In the genomic region with DNA sequence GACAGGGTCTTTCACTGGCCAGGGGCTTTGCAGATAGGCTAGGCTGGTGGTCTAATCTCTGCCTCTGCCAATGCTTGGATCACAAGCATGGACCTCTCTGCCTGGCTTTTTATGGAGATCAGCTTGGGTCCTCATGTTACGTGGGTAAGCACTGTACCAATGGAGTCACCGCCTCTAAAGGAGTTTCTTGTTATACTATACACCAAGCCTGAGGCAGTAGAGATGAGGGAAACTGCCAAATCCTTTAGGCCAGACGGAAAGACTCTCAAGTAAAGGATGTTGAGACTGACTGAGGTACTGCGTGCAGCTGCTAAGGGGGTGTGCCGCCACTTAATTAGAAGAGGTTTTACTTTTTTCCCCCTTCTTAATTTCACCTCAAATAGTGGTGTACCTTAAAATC, we compare ENCODE assay signal across 30 mouse cellular contexts. TPM values are rescaled to one million over a fixed set of nuclear protein-coding genes. Genes with fewer than 3 reads are reported as not detected.
DNase-seq lines count a peak whose midpoint lies in the region; ATAC-seq and TF ChIP-seq lines count a peak whose summit lies in the region.
"Had no signal": no experiment of that assay in that cellular context is flagged by ENCODE, and none has a peak within 500 bp of the region (broad histone marks: within the 10 kb centered on the region; RNA-seq: fewer than 3 reads in every experiment).

No protein-coding gene starts in this region.

- intact Hi-C loops in heart, postnatal 25 days (cut with DNase I): no loop called here

- DNase-seq in limb, embryonic 10.5 days (ENCODE audit: low spot score): no peak
- peak; percentile 41 for DNase-seq in brain, embryonic 14.5 days (ENCODE audit: low read depth)
- DNase-seq in embryonic facial prominence, embryonic 14.5 days (ENCODE audit: low spot score): peak; percentile 54
- DNase-seq in limb, embryonic 14.5 days (ENCODE audit: low spot score): peak; percentile 40
- no peak for DNase-seq in thymus, postnatal 14 days
- no peak for DNase-seq in heart, postnatal 25 days (ENCODE audit: low spot score)
- no peak for DNase-seq in kidney, adult 9 months
- DNase-seq: adrenal gland, adult 2 months; adrenal gland, postnatal 14 days; cerebellum, adult 11-12 months; cerebellum, adult 8-10 months; cerebellum, postnatal 10 days; cerebellum, postnatal 36 days; embryo, embryonic 11 days; forebrain, postnatal 0 days; gastrocnemius, postnatal 10 days; gastrocnemius, postnatal 36 days; heart, adult 2 months; heart, postnatal 14 days had no signal

- 30% methylated on average over 5 of the region's 5 CpGs for WGBS in limb, embryonic 12.5 days
- 71% methylated on average over 5 of the region's 5 CpGs for WGBS in limb, embryonic 10.5 days
- WGBS in embryonic facial prominence, embryonic 14.5 days: 39% methylated on average over 5 of the region's 5 CpGs
- 21% methylated on average over 5 of the region's 5 CpGs for WGBS in limb, embryonic 14.5 days

- TF ChIP-seq CTCF in brain, embryonic 14.5 days (IDR thresholded peaks at IDR 0.05; ENCODE audit: borderline replicate concordance, extremely low read depth, insufficient read depth, insufficient read length): no peak

- peak; percentile 52; the same call in 1 of the 2 replicates for ATAC-seq in limb, embryonic 12.5 days (ENCODE audit: insufficient number of reproducible peaks, insufficient read depth, low FRiP score, low TSS enrichment, low read depth)
- ATAC-seq in embryonic facial prominence, embryonic 14.5 days (ENCODE audit: low read depth): peak; percentile 37
- 0 out of 2 replicates have a peak, but pooled peaks have one; percentile 55 for ATAC-seq in limb, embryonic 14.5 days (ENCODE audit: low FRiP score, low read depth)
- ATAC-seq: CD4-positive, CD25-positive, alpha-beta regulatory T cell, adult 4 months; forebrain, postnatal 0 days had no signal

- H3K27me3 ChIP-seq in limb, embryonic 12.5 days: peaks cover 8% of the 10 kb centered on the region
- H3K27me3 ChIP-seq in limb, embryonic 10.5 days (ENCODE audit: low read depth, poor library complexity, severe bottlenecking): no peaks in the 10 kb centered on the region
- H3K27me3 ChIP-seq in embryonic facial prominence, embryonic 14.5 days (replicated peaks; ENCODE audit: control insufficient read depth, insufficient read depth, low read length): 0 out of 2 replicates have a peak, but pooled peaks cover 4% of the 10 kb centered on the region
- no peaks in the 10 kb centered on the region for H3K27me3 ChIP-seq in limb, embryonic 14.5 days (ENCODE audit: control insufficient read depth, insufficient read depth, low read length)
- H3K27me3 ChIP-seq: hindbrain, embryonic 12.5 days; hindbrain, embryonic 15.5 days had no signal

- no peak overlapping the region for H3K4me3 ChIP-seq in limb, embryonic 12.5 days (replicated peaks)
- no peak overlapping the region for H3K4me3 ChIP-seq in limb, embryonic 10.5 days
- no peak overlapping the region for H3K4me3 ChIP-seq in embryonic facial prominence, embryonic 14.5 days (ENCODE audit: low read depth, low read length)
- no peak overlapping the region for H3K4me3 ChIP-seq in limb, embryonic 14.5 days (replicated peaks; ENCODE audit: low read length)
- H3K4me3 ChIP-seq: erythroblast, embryonic 14.5 days; forebrain, embryonic 12.5 days; heart, adult 2 months; heart, embryonic 10.5 days; heart, embryonic 13.5 days; hindbrain, embryonic 12.5 days; hindbrain, embryonic 15.5 days had no signal

- H3K27ac ChIP-seq in limb, embryonic 12.5 days: no peak overlapping the region
- H3K27ac ChIP-seq in limb, embryonic 10.5 days: no peak overlapping the region
- H3K27ac ChIP-seq in embryonic facial prominence, embryonic 14.5 days (replicated peaks; ENCODE audit: low read depth, low read length): no peak overlapping the region
- H3K27ac ChIP-seq in limb, embryonic 14.5 days (replicated peaks; ENCODE audit: low read depth, low read length): no peak overlapping the region
- H3K27ac ChIP-seq: forebrain, embryonic 12.5 days; heart, adult 2 months; heart, embryonic 10.5 days; heart, embryonic 13.5 days; hindbrain, embryonic 12.5 days had no signal

- no peak for TF ChIP-seq POLR2A in brain, embryonic 14.5 days (IDR thresholded peaks at IDR 0.05; ENCODE audit: borderline replicate concordance, extremely low read depth, insufficient read depth, insufficient read length, poor library complexity, severe bottlenecking)
- TF ChIP-seq POLR2A in limb, embryonic 14.5 days (IDR thresholded peaks at IDR 0.05; ENCODE audit: borderline replicate concordance, extremely low read depth, insufficient read depth, insufficient read length): no peak

- H3K9me3 ChIP-seq in limb, embryonic 12.5 days: no peaks in the 10 kb centered on the region
- H3K9me3 ChIP-seq in limb, embryonic 10.5 days (replicated peaks): no peaks in the 10 kb centered on the region
- no peaks in the 10 kb centered on the region for H3K9me3 ChIP-seq in embryonic facial prominence, embryonic 14.5 days (ENCODE audit: control insufficient read depth, low read length)
- H3K9me3 ChIP-seq in limb, embryonic 14.5 days (ENCODE audit: control insufficient read depth, low read length): no peaks in the 10 kb centered on the region
- H3K9me3 ChIP-seq: forebrain, embryonic 12.5 days; heart, embryonic 10.5 days; hindbrain, embryonic 12.5 days; hindbrain, embryonic 15.5 days had no signal

- no peak overlapping the region for H3K9ac ChIP-seq in limb, embryonic 12.5 days (replicated peaks)
- no peak overlapping the region for H3K9ac ChIP-seq in embryonic facial prominence, embryonic 14.5 days (ENCODE audit: low read depth, low read length)
- no peak overlapping the region for H3K9ac ChIP-seq in limb, embryonic 14.5 days (ENCODE audit: low read depth, low read length, severe bottlenecking)
- H3K9ac ChIP-seq: forebrain, embryonic 12.5 days; forebrain, postnatal 0 days; heart, embryonic 13.5 days; hindbrain, embryonic 12.5 days; hindbrain, embryonic 15.5 days had no signal

- no peak overlapping the region for H3K4me2 ChIP-seq in limb, embryonic 12.5 days
- H3K4me2 ChIP-seq in embryonic facial prominence, embryonic 14.5 days (ENCODE audit: low read depth, low read length): no peak overlapping the region
- no peak overlapping the region for H3K4me2 ChIP-seq in limb, embryonic 14.5 days (replicated peaks; ENCODE audit: low read depth, low read length, severe bottlenecking)
- H3K4me2 ChIP-seq: forebrain, embryonic 12.5 days; heart, embryonic 13.5 days; hindbrain, embryonic 12.5 days; hindbrain, embryonic 15.5 days had no signal

- no peaks in the 10 kb centered on the region for H3K36me3 ChIP-seq in limb, embryonic 12.5 days
- H3K36me3 ChIP-seq in limb, embryonic 10.5 days: no peaks in the 10 kb centered on the region
- H3K36me3 ChIP-seq in embryonic facial prominence, embryonic 14.5 days (ENCODE audit: control insufficient read depth, insufficient read depth, low read length): no peaks in the 10 kb centered on the region
- H3K36me3 ChIP-seq in limb, embryonic 14.5 days (ENCODE audit: control insufficient read depth, insufficient read depth, low read length): no peaks in the 10 kb centered on the region
- H3K36me3 ChIP-seq: forebrain, embryonic 12.5 days; heart, embryonic 10.5 days; heart, embryonic 13.5 days; hindbrain, embryonic 12.5 days; hindbrain, embryonic 15.5 days had no signal

- H3K4me1 ChIP-seq in limb, embryonic 12.5 days (replicated peaks): peaks cover 21% of the 10 kb centered on the region
- H3K4me1 ChIP-seq in limb, embryonic 10.5 days: peaks cover 15% of the 10 kb centered on the region
- 0 out of 2 replicates have a peak, but pooled peaks cover 5% of the 10 kb centered on the region for H3K4me1 ChIP-seq in embryonic facial prominence, embryonic 14.5 days (ENCODE audit: control insufficient read depth, insufficient read depth, low read length)
- peaks cover 4% of the 10 kb centered on the region; the same call in 1 of the 2 replicates for H3K4me1 ChIP-seq in limb, embryonic 14.5 days (ENCODE audit: control insufficient read depth, insufficient read depth, low read length)
- H3K4me1 ChIP-seq: heart, embryonic 13.5 days had no signal

RNA-seq across cellular contexts. Expression of gene Hspb8, which starts 43.8 kb away (rescaled TPM):
- polyA plus RNA-seq in limb, embryonic 12.5 days (2016; fragmentation: Nextera tagmentation; extraction: Ambion mirVana): 12.0 TPM in 2 replicates
- 8.8 and 9.7 TPM in 2 replicates for polyA plus RNA-seq in limb, embryonic 10.5 days (2016; fragmentation: Nextera tagmentation; extraction: Ambion mirVana)
- polyA plus RNA-seq in brain, embryonic 14.5 days (2012; rRNA removed): 7.3 and 7.8 TPM in 2 replicates
- polyA plus RNA-seq in embryonic facial prominence, embryonic 14.5 days (2014; fragmentation: Nextera tagmentation; extraction: Ambion mirVana): 18.4 and 27.3 TPM in 2 replicates
- polyA plus RNA-seq in limb, embryonic 14.5 days (2012; rRNA removed): 25.3 and 25.6 TPM in 2 replicates
- 16.0 and 19.7 TPM in 2 replicates for polyA plus RNA-seq in limb, embryonic 14.5 days (2014; fragmentation: Nextera tagmentation; extraction: Ambion mirVana)
- total RNA-seq in heart, postnatal 25 days (2021): 100 to 1,000 TPM; 344 to 368 TPM
- total RNA-seq: granulocyte monocyte progenitor cell, adult 5-6 weeks; hematopoietic stem cell, adult 5-6 weeks; MEL had no signal
- polyA plus RNA-seq: CD4-positive, CD25-positive, alpha-beta regulatory T cell, adult 4 months; erythroblast, embryonic 14.5 days had no signal

Comparison
In these comparisons a context has a peak if more than half of its experiments do, and no peak if none do; other contexts are left out.
1. DNase-seq: peak in brain, embryonic 14.5 days (single experiment), embryonic facial prominence, embryonic 14.5 days (single experiment) and limb, embryonic 14.5 days (single experiment); none in limb, embryonic 10.5 days (single experiment), thymus, postnatal 14 days (single experiment), heart, postnatal 25 days (single experiment) and kidney, adult 9 months (single experiment).
2. Peak in every context shown above with its lines, with median percentiles within 50 percentile points of each other: ATAC-seq.